Mouse (Mus musculus) spleen, embryonic (tissue): ENCODE measurements around the gene Cxcr4.
"Not testable (repeated sequence)": the region's sequence is repeated elsewhere in the genome, so short reads cannot be mapped to it uniquely, and the experiment has no call there.

ENCODE experiments used
- CTCF ChIA-PET: fragments of 350-600 bp; sonication (Branson Sonifier 250); formaldehyde crosslinking; loops from one replicate; lab custom pipeline; 2022; lab: Charles Lee

The Cxcr4 gene

GRCm38 (mm10) chr1:128602018-128602687 is 10.1 kb upstream of the Cxcr4 start:
- CTCF ChIA-PET: interaction anchor here (0.7 to 1.3 kb wide), 3 partner anchors 11 to 12 kb away, joined by 5 to 6 read pairs (median 5); no protein-coding TSS in a partner anchor

DNA sequence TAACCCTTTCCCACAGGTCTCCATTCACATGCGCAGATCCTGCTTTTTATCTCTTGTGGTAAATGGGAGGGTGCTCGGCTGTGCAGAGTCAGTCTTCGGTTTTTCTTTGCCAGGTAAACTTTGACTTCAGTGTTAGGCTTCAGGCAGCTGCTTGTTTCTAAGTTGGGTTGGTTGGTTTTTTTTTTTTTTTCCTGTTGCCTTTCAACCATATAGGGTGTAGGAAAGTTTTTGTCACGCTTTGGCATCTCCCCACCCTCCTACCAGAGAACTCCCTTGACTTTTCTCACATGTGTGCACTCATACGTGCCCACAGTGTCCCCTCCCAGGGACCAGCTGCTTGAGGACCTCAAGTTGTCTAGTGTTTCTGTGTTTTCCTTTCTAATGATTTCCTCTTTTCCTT is 9.2 kb upstream of the Cxcr4 start:
- CTCF ChIA-PET: interaction anchor here (1.3 kb wide), 1 partner anchor 13 kb away, joined by 5 read pairs; no protein-coding TSS in a partner anchor

DNA sequence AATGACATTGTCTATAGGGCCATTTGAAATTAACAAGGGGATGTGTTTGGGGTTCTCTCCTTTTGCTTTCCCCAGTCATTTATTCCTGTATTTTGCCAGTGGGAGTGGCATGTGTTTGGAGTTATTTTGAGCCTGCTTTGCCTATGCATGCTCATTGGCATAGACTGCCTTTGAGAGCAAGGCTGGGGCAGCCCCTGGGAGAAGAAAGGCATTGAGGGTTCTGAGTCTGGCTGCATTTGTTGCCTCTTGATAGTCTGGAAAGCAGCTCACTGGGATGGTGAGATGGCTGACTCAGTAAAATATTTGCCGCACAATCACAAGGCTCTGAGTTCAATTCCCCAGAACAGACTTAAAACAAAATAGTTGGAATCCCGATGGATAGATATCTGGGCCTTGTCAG is 8.5 kb upstream of the Cxcr4 start:
- CTCF ChIA-PET: no interaction called here

DNA sequence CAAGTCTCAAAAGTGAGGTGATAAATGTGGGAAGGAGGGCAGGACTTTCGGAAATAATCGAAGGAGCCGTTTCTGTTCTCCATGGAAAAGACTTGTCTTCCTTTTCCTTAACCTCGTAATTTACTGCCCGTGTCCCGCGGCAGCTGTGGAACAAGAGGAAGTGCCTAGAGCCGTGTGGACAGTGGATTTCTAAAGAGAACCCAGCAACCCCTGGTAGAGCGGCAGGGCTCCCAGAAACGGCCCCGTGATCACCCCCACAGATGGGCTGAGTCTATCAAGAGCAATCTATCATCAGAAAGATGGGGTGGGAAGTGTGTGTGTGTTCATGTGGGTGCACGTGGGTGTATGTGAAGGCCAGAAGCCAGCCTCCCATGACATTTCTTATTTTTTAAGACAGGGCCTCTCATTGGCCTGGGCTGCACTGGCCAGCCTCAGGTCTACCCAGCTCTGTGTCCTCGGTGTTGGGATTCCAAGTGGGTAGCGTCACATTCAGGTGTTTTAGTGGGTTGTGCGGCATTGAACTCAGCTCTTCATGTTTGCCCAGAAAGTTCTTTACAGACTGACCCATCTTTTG is 5.2 kb upstream of the Cxcr4 start:
- CTCF ChIA-PET: interaction anchor here (1.0 kb wide), 1 partner anchor 10 kb away, joined by 5 read pairs; no protein-coding TSS in a partner anchor

GRCm38 (mm10) chr1:128595528-128595927 is 3.4 kb upstream of the Cxcr4 start:
- CTCF ChIA-PET: interaction anchor here (0.7 to 1.6 kb wide), 2 partner anchors 11 to 160 kb away, joined by 3 read pairs; no protein-coding TSS in a partner anchor

- CTCF ChIA-PET: interaction anchor here (0.7 to 1.6 kb wide), 2 partner anchors 11 to 113 kb away, joined by 3 to 8 read pairs; no protein-coding TSS in a partner anchor
These were observed 3.0 kb upstream of the Cxcr4 start for GRCm38 (mm10) chr1:128595105-128595420.

GRCm38 (mm10) chr1:128594353-128595104 is 2.4 kb upstream of the Cxcr4 start:
- CTCF ChIA-PET: interaction anchor here (0.5 to 1.6 kb wide), 4 partner anchors 12 to 113 kb away, joined by 3 to 8 read pairs (median 4); no protein-coding TSS in a partner anchor

DNA sequence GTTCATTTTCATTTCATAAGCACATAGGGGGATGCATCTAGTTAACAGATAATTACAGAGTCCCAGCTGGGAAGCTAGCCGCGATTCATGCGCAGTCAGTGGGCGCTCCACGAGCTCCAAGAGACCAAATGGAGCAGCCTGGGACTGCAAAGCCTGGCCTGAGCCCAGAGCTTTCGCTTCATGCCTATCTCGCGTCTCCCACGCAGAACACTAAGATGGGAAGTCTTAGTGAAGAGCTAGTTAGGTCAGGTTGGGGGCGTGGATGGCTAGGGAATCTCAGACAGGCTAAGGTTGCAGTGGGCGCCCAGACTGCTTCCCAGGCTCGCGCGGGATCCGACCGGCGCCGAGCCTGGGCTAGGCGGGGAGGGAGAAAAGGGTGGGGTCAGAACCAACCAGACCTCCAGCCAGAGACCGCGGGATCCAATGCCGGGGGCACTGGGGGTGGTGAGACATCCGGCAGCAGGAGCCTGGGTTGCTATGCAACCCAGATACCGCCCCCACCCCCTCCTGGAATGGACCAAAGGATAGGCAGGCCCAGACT is 938 bp upstream of the Cxcr4 start:
- CTCF ChIA-PET: interaction anchor here (0.6 to 1.9 kb wide), 2 partner anchors 12 to 24 kb away, joined by 4 to 11 read pairs; no protein-coding TSS in a partner anchor

GRCm38 (mm10) chr1:128591721-128592210 is 327 bp downstream of the Cxcr4 start:
- CTCF ChIA-PET: interaction anchor here (0.6 to 1.9 kb wide), 12 partner anchors 8 to 463 kb away, joined by 3 to 6 read pairs (median 4); no protein-coding TSS in a partner anchor

DNA sequence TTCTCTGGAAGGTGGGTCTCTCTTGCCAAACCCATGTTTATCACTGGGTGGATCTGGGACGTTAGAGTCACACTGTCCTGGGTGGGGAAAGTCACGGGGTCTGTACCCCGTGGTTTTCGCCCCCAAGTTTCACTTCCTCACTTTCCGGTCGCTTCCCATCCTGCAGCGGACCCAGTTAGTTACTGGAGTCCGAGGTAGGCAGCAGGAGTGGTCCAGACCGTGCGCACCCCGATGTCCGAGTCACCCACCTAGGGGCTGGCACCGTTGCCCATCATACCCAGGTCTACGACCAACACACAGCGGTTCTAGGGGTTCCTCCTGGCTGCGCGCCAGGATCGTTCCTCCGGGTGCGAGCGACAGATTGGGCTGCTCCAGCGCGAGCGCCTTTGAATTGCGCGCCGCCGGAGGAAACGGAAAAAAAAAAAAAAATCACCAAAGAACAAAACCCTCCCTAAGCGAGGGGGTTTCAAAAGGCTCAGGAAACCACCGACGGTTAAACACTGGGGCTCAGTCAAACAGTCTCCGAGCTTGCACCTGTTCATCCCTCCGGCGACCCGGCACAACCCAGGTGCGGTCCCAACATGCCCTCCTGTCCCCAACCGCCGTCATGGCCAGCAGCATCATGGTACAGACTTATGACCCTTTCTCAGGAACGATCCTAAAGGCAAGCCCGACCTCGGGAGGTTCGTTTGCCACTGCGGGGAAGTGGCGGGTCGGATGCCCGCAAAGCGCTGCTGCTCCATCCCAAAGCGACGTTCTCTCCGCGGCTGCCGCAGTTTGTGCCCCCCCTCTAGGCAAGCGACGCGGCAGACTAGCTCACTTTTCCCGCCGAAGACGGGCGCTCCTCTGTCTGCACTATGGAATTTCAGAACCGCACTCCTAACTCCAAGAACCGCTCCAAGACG is 1.0 kb downstream of the Cxcr4 start:
- CTCF ChIA-PET: interaction anchor here (0.6 to 1.7 kb wide), 12 partner anchors 11 to 238 kb away, joined by 3 to 13 read pairs (median 4); no protein-coding TSS in a partner anchor

GRCm38 (mm10) chr1:128590011-128590410 is 2.1 kb downstream of the Cxcr4 start:
- CTCF ChIA-PET: interaction anchor here (0.6 to 0.9 kb wide), 5 partner anchors 12 to 197 kb away, joined by 3 to 5 read pairs (median 4); no protein-coding TSS in a partner anchor

- CTCF ChIA-PET: interaction anchor here (0.6 to 0.9 kb wide), 3 partner anchors 13 to 198 kb away, joined by 3 to 5 read pairs (median 4); no protein-coding TSS in a partner anchor
These were observed 2.6 kb downstream of the Cxcr4 start for GRCm38 (mm10) chr1:128589488-128589887.

DNA sequence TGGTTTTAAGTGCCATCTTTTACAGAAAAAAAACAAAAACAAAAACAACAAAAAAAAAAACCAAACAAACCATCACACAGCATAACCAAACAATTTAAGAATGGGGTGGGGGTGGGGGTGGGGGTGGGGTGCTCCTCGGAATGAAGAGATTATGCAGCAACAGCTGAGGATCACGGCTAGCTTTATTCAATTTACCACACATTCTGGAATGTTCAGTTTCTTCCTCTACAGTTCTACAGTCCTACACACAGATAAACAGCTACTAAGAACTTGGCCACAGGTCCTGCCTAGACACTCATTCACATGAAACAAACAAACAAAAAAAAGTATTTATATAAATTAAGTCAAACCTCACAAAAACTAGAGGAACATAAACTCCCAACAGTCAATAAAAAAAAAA is 3.8 kb downstream of the Cxcr4 start:
- CTCF ChIA-PET: no interaction called here

DNA sequence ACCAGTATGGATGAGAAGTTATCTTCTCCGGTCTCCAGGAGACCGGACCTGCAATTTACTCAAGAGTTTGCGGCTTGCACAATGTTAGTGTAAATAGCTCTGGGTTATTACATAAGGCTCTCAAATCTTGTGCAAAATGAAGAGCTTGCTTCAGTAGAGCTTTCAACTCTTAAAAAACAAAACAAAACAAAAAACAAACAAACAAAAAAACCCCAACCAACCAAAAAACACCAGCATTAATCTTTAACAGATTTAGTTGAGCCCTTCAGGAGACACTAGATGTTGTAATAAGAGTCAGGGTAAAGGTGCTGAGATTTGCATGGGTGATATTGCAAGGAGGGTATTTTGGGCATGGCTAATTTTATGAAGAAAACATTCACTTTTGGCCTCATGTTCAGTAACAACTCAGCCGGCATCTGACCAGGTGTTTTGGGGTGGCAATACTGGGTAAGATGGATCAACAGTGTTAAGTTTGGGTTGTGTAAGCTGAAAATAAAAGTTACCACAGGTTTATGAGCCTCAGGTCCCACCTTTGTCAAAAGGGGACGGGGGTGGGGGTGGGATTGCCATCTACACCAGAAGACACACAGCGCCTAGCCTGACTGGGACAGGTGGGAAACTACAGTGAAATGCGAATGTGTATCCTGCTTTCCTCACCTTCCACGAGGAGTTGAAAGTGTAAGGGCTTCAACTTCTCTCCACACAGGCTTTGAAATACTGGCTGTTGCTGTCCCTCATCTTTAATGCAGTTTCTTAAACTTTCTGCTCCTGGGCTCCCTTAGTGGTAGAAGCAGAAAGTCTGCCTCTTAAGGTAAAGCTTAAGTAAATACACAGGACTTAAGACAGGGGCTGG is 4.9 kb downstream of the Cxcr4 start:
- CTCF ChIA-PET: interaction anchor here (0.5 to 0.6 kb wide), 2 partner anchors 50 to 232 kb away, joined by 3 to 4 read pairs; no protein-coding TSS in a partner anchor

DNA sequence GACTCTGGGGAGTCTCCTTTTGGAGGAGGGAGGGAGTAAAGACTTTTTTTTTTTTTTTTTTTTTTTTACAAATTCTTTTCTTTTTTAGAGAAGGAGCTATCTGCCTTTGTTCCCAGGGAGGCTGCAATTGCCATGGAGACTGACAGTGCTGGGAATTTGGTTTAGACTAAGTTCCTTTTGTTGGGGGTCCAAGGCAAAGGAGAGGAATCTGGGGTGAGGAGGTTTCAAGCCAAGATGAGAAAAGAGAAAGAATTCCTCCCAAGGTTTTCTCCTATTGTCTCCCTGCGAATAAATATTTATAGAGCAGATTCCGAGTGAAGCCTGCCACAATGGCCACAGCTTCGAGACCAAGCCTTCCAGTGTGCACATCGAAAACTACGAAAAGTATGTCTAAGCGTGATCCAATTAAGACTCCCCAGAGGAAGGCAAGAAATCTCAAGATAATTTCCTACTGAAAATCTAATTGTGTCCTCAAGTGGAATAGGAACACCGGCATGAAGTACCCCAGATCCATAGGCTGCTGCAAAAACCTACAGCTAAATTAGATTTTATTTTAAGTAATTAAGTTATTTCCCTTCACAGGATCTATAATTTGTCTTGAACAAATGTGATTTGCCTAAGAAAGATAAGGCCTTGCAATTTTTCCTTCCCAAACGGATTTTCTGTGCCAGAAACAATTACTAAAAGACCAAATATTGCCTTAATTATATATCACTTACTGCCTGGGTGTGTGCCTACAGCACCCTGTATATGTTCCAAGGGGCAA is 5.7 kb downstream of the Cxcr4 start:
- CTCF ChIA-PET: interaction anchor here (0.5 to 1.0 kb wide), 3 partner anchors 30 to 233 kb away, joined by 3 to 7 read pairs (median 4); no protein-coding TSS in a partner anchor

GRCm38 (mm10) chr1:128585396-128586161 is 6.5 kb downstream of the Cxcr4 start:
- CTCF ChIA-PET: interaction anchor here (0.5 to 1.0 kb wide), 3 partner anchors 30 to 956 kb away, joined by 3 to 7 read pairs (median 4); no protein-coding TSS in a partner anchor

GRCm38 (mm10) chr1:128584716-128585115 is 7.4 kb downstream of the Cxcr4 start:
- CTCF ChIA-PET: not testable (repeated sequence)
